Mouse (Mus musculus) stomach, postnatal 0 days (tissue): Measurements from ENCODE around the gene Klhl42.

Source experiments
- CTCF ChIP-seq: IDR thresholded peaks from 2 replicates; pipeline ENCODE4 v1.5.1; 2016; ENCODE audit warnings: antibody characterized with exemption, low read depth, mild to moderate bottlenecking, moderate library complexity
- EP300 ChIP-seq: optimal IDR thresholded peaks from 2 replicates; pipeline ENCODE3; 2016; ENCODE audit warnings: antibody characterized with exemption

DNA sequence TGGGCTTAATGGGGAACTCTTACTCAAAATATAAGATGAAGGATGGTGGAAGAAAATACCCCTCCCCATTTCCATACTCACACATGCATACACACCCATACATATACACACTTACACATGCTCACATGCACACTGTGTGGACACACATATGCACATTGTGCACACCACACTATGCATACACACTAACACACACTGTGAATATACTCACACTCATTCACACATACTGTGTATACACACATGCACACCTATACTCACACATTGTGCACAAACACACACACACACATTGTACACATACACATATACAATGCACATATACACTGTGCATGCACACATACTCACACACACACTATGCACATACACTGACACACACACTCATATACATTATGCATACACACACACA, 60.7 kb downstream of the Klhl42 start:
- TF ChIP-seq CTCF (no peak), EP300 (no peak)
